ENCODE assay signal across 8 mouse cellular contexts in genomic region chr14:54742375-54742774, GRCm38 (mm10). TPM values are rescaled to one million over a fixed set of nuclear protein-coding genes. Genes with fewer than 3 reads are reported as not detected.
DNase-seq lines count a peak whose midpoint lies in the region.
"Had no signal": no experiment of that assay in that cellular context is flagged by ENCODE, and none has a peak within 500 bp of the region (broad histone marks: within the 10 kb centered on the region; RNA-seq: fewer than 3 reads in every experiment).

No protein-coding gene starts in this region.

- DNase-seq in urinary bladder, postnatal 14 days (ENCODE audit: low spot score): peak; percentile 21
- no peak for DNase-seq in urinary bladder, adult 18-20 months (ENCODE audit: low spot score in 2 of 2)
- DNase-seq in gastrocnemius, adult 8-10 months (ENCODE audit: low spot score in 2 of 2): peak; percentile 70 to 80
- DNase-seq in kidney, postnatal 25 days: peak; percentile 84 to 90
- DNase-seq in spleen, adult 12 weeks (ENCODE audit: low spot score): no peak
- DNase-seq in spleen, postnatal 36 days (ENCODE audit: low spot score in 2 of 2): no peak
- no peak for DNase-seq in cerebellum, postnatal 4 days (ENCODE audit: low spot score in 2 of 2)

RNA-seq across cellular contexts. Expression of gene Cebpe, which starts 30.4 kb away (rescaled TPM):
- total RNA-seq in gastrocnemius, adult 8-10 months (2022): not detected

RNA-seq across cellular contexts. Expression of gene Slc7a8, which starts 39.4 kb away (rescaled TPM):
- 10 to 100 TPM; 11.3 to 17.4 (median 12.2) TPM for total RNA-seq in gastrocnemius, adult 8-10 months (2022)

RNA-seq across cellular contexts. Expression of gene Gm29776, which starts 43.7 kb away (rescaled TPM):
- total RNA-seq in gastrocnemius, adult 8-10 months (2022): not detected
- total RNA-seq: adrenal gland, adult 18-20 months had no signal

RNA-seq across cellular contexts. Expression of gene Acin1, which starts 55.6 kb away (rescaled TPM):
- total RNA-seq in gastrocnemius, adult 8-10 months (2022): 10 to 100 TPM; 46.2 to 72.1 (median 55.9) TPM

RNA-seq across cellular contexts. Expression of gene 1700123O20Rik, which starts 56.4 kb away (rescaled TPM):
- total RNA-seq in gastrocnemius, adult 8-10 months (2022): 1 to 10 TPM; 7.1 to 9.4 (median 8.0) TPM

Comparison
In these comparisons a context has a peak if more than half of its experiments do, and no peak if none do; other contexts are left out.
1. DNase-seq: peak in urinary bladder, postnatal 14 days (single experiment), gastrocnemius, adult 8-10 months (2 of 2) and kidney, postnatal 25 days (2 of 2); none in urinary bladder, adult 18-20 months (0 of 2), spleen, adult 12 weeks (single experiment), spleen, postnatal 36 days (0 of 2) and cerebellum, postnatal 4 days (0 of 2).